Mouse (Mus musculus) frontal cortex, postnatal 25 days (tissue): ENCODE measurements around the gene Ranbp3.
"Not testable (repeated sequence)": the region's sequence is repeated elsewhere in the genome, so short reads cannot be mapped to it uniquely, and the experiment has no call there.

Experiments
- DNase-seq, 2 experiments: peaks; one replicate each; pipeline ENCODE4 v3.0.0; 2022; ENCODE audit warnings: low spot score in 2 of 2

The Ranbp3 gene

GRCm38 (mm10) chr17:56672941-56673646 is at the start of gene Ranbp3:
Ranbp3 (plus strand) TSS chr17:56673294.
- peak; percentile 90 to 98 for DNase-seq

- DNase-seq: no peak
These were observed 47.6 kb upstream of the Ranbp3 start for GRCm38 (mm10) chr17:56625495-56625894.

GRCm38 (mm10) chr17:56626260-56626659 is 46.8 kb upstream of the Ranbp3 start:
- DNase-seq: no peak

GRCm38 (mm10) chr17:56626754-56627470 is 46.2 kb upstream of the Ranbp3 start, which contains the start of gene Lonp1:
Lonp1 (minus strand) TSS chr17:56626887.
- DNase-seq: peak; percentile 92 to 95

GRCm38 (mm10) chr17:56627530-56628277 is 45.4 kb upstream of the Ranbp3 start, which contains the start of gene Catsperd:
Catsperd (plus strand) TSS chr17:56628143.
- no peak for DNase-seq

- not testable (repeated sequence) for DNase-seq
These were observed 43.0 kb upstream of the Ranbp3 start for GRCm38 (mm10) chr17:56629800-56630781.

GRCm38 (mm10) chr17:56631807-56632206 is 41.3 kb upstream of the Ranbp3 start:
- no peak for DNase-seq

GRCm38 (mm10) chr17:56634023-56634422 is 39.1 kb upstream of the Ranbp3 start:
- DNase-seq: no peak

- no peak for DNase-seq
These were observed 29.9 kb upstream of the Ranbp3 start for GRCm38 (mm10) chr17:56643237-56643636.

- no peak for DNase-seq
These were observed 25.5 kb upstream of the Ranbp3 start for GRCm38 (mm10) chr17:56647546-56647945.

GRCm38 (mm10) chr17:56651801-56652200 is 21.3 kb upstream of the Ranbp3 start:
- DNase-seq: no peak

GRCm38 (mm10) chr17:56654771-56655170 is 18.3 kb upstream of the Ranbp3 start:
- DNase-seq: no peak

- DNase-seq: no peak
These were observed 17.8 kb upstream of the Ranbp3 start for GRCm38 (mm10) chr17:56655311-56655710.

- DNase-seq: no peak
These were observed 16.9 kb upstream of the Ranbp3 start for GRCm38 (mm10) chr17:56656171-56656570.

- DNase-seq: no peak
These were observed 9.4 kb upstream of the Ranbp3 start for GRCm38 (mm10) chr17:56663659-56664058.

GRCm38 (mm10) chr17:56664333-56664732 is 8.8 kb upstream of the Ranbp3 start:
- no peak for DNase-seq

- no peak for DNase-seq
These were observed 6.7 kb upstream of the Ranbp3 start for GRCm38 (mm10) chr17:56666384-56666783.

- no peak for DNase-seq
These were observed 5.5 kb upstream of the Ranbp3 start for GRCm38 (mm10) chr17:56667591-56667990.

- DNase-seq: peak; percentile 64 to 85
These were observed 4.5 kb upstream of the Ranbp3 start for GRCm38 (mm10) chr17:56668384-56669144.

- no peak for DNase-seq
These were observed 3.3 kb upstream of the Ranbp3 start for GRCm38 (mm10) chr17:56669766-56670165.
